Mouse (Mus musculus) megakaryocyte, embryonic 14.5 days (primary cell): ENCODE data around the gene Tmem238.

ENCODE experiments used
- FLI1 ChIP-seq: IDR thresholded peaks from 2 replicates; pipeline ENCODE4 v1.6.1; 2012; ENCODE audit warnings: low read length, inconsistent platforms, mixed read lengths
- GATA1 ChIP-seq: IDR thresholded peaks from 3 replicates; pipeline ENCODE4 v1.6.1; 2012; ENCODE audit warnings: mixed read lengths, low read length, inconsistent platforms, borderline replicate concordance

DNA sequence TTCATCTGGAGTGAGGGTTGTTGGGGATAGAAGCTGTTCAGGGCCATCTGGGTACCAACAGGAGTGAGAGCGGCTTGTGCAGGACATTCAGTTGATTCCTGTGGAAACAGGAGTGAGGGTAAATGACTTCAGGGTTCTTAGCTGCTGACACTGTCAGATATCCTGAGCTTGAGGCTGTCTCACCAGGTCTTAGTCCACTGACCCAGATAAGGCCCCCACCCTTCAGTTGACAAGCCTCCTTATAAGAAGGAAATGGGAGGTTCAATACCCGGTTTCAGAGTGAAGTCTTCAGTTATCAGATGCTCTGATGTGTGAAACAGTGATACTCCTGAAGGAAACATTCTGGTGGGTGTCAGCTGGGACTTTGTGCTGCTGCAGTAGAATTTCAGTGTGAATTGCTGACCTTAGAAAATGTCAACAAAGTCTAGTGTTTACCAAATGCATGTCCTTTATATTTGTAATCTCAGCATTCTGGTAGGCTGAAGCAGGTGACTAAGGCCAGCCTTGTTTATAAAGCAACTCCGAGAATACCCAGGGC is 5.2 kb upstream of the Tmem238 start:
- no peak for TF ChIP-seq GATA1
- no peak for TF ChIP-seq FLI1
